Mouse (Mus musculus) testis, adult 2 months (tissue): Measurements from ENCODE around the gene Vti1a. TPM values are rescaled to one million over a fixed set of nuclear protein-coding genes. Genes with fewer than 3 reads are reported as not detected.

Experiments used
- H3K27ac ChIP-seq: fragments of 200-500 bp; 2 replicates; pipeline ENCODE4 v1.5.1; 2012; ENCODE audit warnings: low read depth, low read length; ENCODE audit not compliant: control insufficient read depth, insufficient read depth
- H3K27me3 ChIP-seq: fragments of 200-500 bp; 2 replicates; pipeline ENCODE4 v1.6.1; 2012; ENCODE audit warnings: mild to moderate bottlenecking, low read length, moderate library complexity; ENCODE audit not compliant: control insufficient read depth, insufficient read depth
- H3K36me3 ChIP-seq: fragments of 200-500 bp; 2 replicates; pipeline ENCODE4 v1.6.1; 2012; ENCODE audit warnings: mild to moderate bottlenecking, low read length; ENCODE audit not compliant: control insufficient read depth, insufficient read depth
- H3K4me1 ChIP-seq: fragments of 200-500 bp; 2 replicates; pipeline ENCODE4 v1.6.1; 2012; ENCODE audit warnings: low read length; ENCODE audit not compliant: control insufficient read depth, insufficient read depth
- H3K4me3 ChIP-seq: fragments of 200-500 bp; 2 replicates; pipeline ENCODE4 v1.5.1; 2012; ENCODE audit warnings: low read depth, mild to moderate bottlenecking, low read length, moderate library complexity, mixed read lengths; ENCODE audit not compliant: control insufficient read depth
- CTCF ChIP-seq: fragments of 200-500 bp; IDR thresholded peaks from 2 replicates; pipeline ENCODE4 v1.5.1; 2012; ENCODE audit warnings: low read depth, mild to moderate bottlenecking, inconsistent platforms, low read length, moderate library complexity; ENCODE audit not compliant: control insufficient read depth, insufficient read depth, insufficient replicate concordance
- POLR2A ChIP-seq: fragments of 200-500 bp; IDR thresholded peaks from 2 replicates; pipeline ENCODE4 v1.6.1; 2012; ENCODE audit warnings: low read depth, mild to moderate bottlenecking, inconsistent platforms, low read length, moderate library complexity; ENCODE audit not compliant: control insufficient read depth
- polyA plus RNA-seq: library from polyadenylated mRNA; depleted of rRNA; stranded (reverse); fragments of >200 nt; gene quantifications from 2 replicates; pipeline ENCODE4 v1.2.3, GENCODE M21; 2012

Gene Vti1a
- polyA plus RNA-seq, 1 experiment, result 4.7 TPM

- Histone ChIP-seq H3K4me1 (no peaks in the 10 kb centered on the region), H3K27ac (no peak overlapping the region), H3K27me3 (no peaks in the 10 kb centered on the region), H3K36me3 (no peaks in the 10 kb centered on the region), H3K4me3 (no peak overlapping the region)
- TF ChIP-seq POLR2A, result no peak
Measured at GRCm38 (mm10) chr19:55423065-55423716, 107.1 kb downstream of the Vti1a start.

- no peak for TF ChIP-seq POLR2A
- no peak for TF ChIP-seq CTCF
- no peaks in the 10 kb centered on the region for H3K36me3 ChIP-seq
- no peaks in the 10 kb centered on the region for H3K4me1 ChIP-seq
- no peak overlapping the region for H3K27ac ChIP-seq
- H3K27me3 ChIP-seq, result no peaks in the 10 kb centered on the region
- H3K4me3 ChIP-seq, result no peak overlapping the region
Measured at GRCm38 (mm10) chr19:55423952-55424351, 107.9 kb downstream of the Vti1a start.

- H3K36me3 ChIP-seq, result no peaks in the 10 kb centered on the region
- H3K27ac ChIP-seq, result no peak overlapping the region
- H3K4me1 ChIP-seq, result no peaks in the 10 kb centered on the region; the same call in 1 of the 2 replicates
- TF ChIP-seq CTCF (no peak), POLR2A (no peak)
- H3K27me3 ChIP-seq, result no peaks in the 10 kb centered on the region
- no peak overlapping the region for H3K4me3 ChIP-seq
Measured at GRCm38 (mm10) chr19:55424507-55424906, 108.4 kb downstream of the Vti1a start.

GRCm38 (mm10) chr19:55440306-55440705 is 124.2 kb downstream of the Vti1a start:
- no peak overlapping the region for H3K4me3 ChIP-seq
- no peaks in the 10 kb centered on the region for H3K36me3 ChIP-seq
- H3K27ac ChIP-seq, result no peak overlapping the region
- no peak for TF ChIP-seq POLR2A
- no peak for TF ChIP-seq CTCF
- H3K27me3 ChIP-seq, result no peaks in the 10 kb centered on the region
- H3K4me1 ChIP-seq, result no peaks in the 10 kb centered on the region

- Histone ChIP-seq H3K36me3 (no peaks in the 10 kb centered on the region; the same call in 1 of the 2 replicates), H3K27ac (no peak overlapping the region), H3K4me3 (no peak overlapping the region), H3K27me3 (no peaks in the 10 kb centered on the region), H3K4me1 (no peaks in the 10 kb centered on the region)
- TF ChIP-seq CTCF, result no peak
- no peak for TF ChIP-seq POLR2A
Measured at GRCm38 (mm10) chr19:55443618-55444017, 127.5 kb downstream of the Vti1a start.

- H3K27me3 ChIP-seq, result no peaks in the 10 kb centered on the region
- H3K27ac ChIP-seq, result no peak overlapping the region
- no peaks in the 10 kb centered on the region; the same call in 1 of the 2 replicates for H3K36me3 ChIP-seq
- peaks cover 2% of the 10 kb centered on the region; the same call in 1 of the 2 replicates for H3K4me1 ChIP-seq
- no peak for TF ChIP-seq POLR2A
- no peak for TF ChIP-seq CTCF
- no peak overlapping the region for H3K4me3 ChIP-seq
Measured at GRCm38 (mm10) chr19:55449084-55449483, 133.0 kb downstream of the Vti1a start.

GRCm38 (mm10) chr19:55449506-55449905 is 133.4 kb downstream of the Vti1a start:
- Histone ChIP-seq H3K27ac (no peak overlapping the region), H3K4me1 (peaks cover 2% of the 10 kb centered on the region; the same call in 1 of the 2 replicates), H3K4me3 (no peak overlapping the region), H3K27me3 (no peaks in the 10 kb centered on the region), H3K36me3 (no peaks in the 10 kb centered on the region; the same call in 1 of the 2 replicates)
- no peak for TF ChIP-seq CTCF
- no peak for TF ChIP-seq POLR2A
